Mouse (Mus musculus): ENCODE results near the gene Gm40460. TPM values are rescaled to one million over a fixed set of nuclear protein-coding genes. Genes with fewer than 3 reads are reported as not detected.

Gene Gm40460
- polyA plus RNA-seq (2012; rRNA removed; ENCODE audit: low replicate concordance) = not detected in 2 replicates

DNA sequence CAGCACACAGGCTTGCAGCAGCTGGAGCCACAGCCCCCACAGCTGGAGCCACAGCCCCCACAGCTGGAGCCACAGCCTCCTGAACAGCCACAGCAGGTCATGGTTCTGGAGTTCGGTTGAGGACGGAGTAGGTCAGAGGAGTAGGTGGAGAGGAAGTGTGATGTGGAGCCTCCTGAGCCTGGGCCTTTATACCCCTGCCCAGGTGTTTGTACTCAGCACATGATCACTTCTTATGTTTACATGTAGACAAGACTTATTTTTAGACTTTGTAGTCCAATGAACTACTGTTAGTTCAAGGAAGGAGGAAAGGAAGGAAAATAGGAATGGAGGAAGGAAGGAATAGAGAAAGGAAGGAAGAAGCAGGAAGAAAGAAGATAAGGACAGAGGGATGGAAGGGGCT is at the start of gene Gm40460:
Gm40460 (minus strand) TSS at position 101 of the 400 bp plus-strand sequence.

DNA sequence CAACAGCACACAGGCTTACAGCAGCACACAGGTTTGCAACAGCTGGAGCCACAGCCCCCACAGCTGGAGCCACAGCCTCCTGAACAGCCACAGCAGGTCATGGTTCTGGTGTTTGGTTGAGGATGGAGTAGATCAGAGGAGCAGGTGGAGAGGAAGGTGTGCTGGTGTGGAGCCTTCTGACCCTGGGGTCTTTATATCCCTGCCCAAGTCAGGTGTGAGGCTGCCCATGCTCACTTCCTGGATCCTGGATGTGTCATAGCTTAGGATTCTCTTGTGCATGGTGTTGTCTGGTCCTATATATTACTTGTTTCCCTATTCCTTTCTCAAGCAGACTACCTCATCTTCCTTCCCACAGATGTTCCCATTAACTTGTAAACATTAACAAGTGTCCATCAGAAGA is 33.4 kb upstream of the Gm40460 start, which contains the start of gene Gm4559:
Gm4559 (minus strand) TSS at position 101 of the 400 bp plus-strand sequence.

GRCm38 (mm10) chr7:142258254-142258653 is 17.4 kb upstream of the Gm40460 start, which contains the start of gene Gm2431:
Gene Gm2431, minus strand, starts transcription at chr7:142258354.

DNA sequence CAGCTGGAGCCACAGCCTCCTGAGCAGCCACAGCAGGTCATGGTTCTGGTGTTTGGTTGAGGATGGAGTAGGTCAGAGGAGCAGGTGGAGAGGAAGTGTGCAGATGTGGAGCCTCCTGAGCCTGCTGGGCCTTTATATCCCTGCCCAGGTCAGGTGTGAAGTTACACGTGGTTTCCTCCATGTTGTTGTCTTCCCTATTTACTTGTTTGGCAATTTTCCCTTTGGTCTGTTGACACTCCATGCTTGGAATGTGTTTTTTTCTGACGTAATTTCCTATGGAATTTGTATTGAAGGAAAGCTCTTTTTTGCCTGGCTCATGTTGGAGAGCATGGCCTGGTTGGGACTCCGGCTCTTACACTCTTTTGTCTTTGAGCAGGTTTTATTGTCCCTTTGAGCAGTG is 11.0 kb downstream of the Gm40460 start, which contains the start of gene Krtap5-5:
Krtap5-5 (minus strand) TSS at position 101 of the 400 bp plus-strand sequence.

GRCm38 (mm10) chr7:142211559-142211958 is 29.3 kb downstream of the Gm40460 start, which contains the start of gene Gm7579:
Gene Gm7579, plus strand, starts transcription at chr7:142211859.

GRCm38 (mm10) chr7:142201064-142201463 is 39.8 kb downstream of the Gm40460 start, which contains the start of gene Krtap5-3:
Gene Krtap5-3, plus strand, starts transcription at chr7:142201364.

Other genes with a start within 250 kb of the Gm40460 start
- gene Mob2, start 180.0 kb downstream of the Gm40460 start, polyA plus RNA-seq (2012; rRNA removed; ENCODE audit: low replicate concordance) = 30.2 and 35.8 TPM in 2 replicates
- 11.0 and 11.1 TPM in 2 replicates for gene Dusp8, start 145.2 kb downstream of the Gm40460 start, polyA plus RNA-seq (2012; rRNA removed; ENCODE audit: low replicate concordance)
- not detected in 2 replicates for gene Gm45618, start 120.3 kb downstream of the Gm40460 start, polyA plus RNA-seq (2012; rRNA removed; ENCODE audit: low replicate concordance)
- gene Gm39115, start 105.0 kb downstream of the Gm40460 start, polyA plus RNA-seq (2012; rRNA removed; ENCODE audit: low replicate concordance) = not detected in 2 replicates
- gene Gm45337, start 96.5 kb downstream of the Gm40460 start, polyA plus RNA-seq (2012; rRNA removed; ENCODE audit: low replicate concordance) = not detected in 2 replicates
- gene Gm29735, start 84.0 kb downstream of the Gm40460 start, polyA plus RNA-seq (2012; rRNA removed; ENCODE audit: low replicate concordance) = 0.33 TPM in 1 of 2 replicates, not detected in the other
- gene Gm4553, start 75.3 kb downstream of the Gm40460 start, polyA plus RNA-seq (2012; rRNA removed; ENCODE audit: low replicate concordance) = not detected in 2 replicates
- not detected in 2 replicates for gene Krtap5-2, start 65.1 kb downstream of the Gm40460 start, polyA plus RNA-seq (2012; rRNA removed; ENCODE audit: low replicate concordance)
- gene Gm10153, start 50.7 kb downstream of the Gm40460 start, polyA plus RNA-seq (2012; rRNA removed; ENCODE audit: low replicate concordance) = not detected in 2 replicates
- gene Krtap5-3, start 39.7 kb downstream of the Gm40460 start, polyA plus RNA-seq (2012; rRNA removed; ENCODE audit: low replicate concordance) = 0.14 TPM in 1 of 2 replicates, not detected in the other
- gene Gm7579, start 29.2 kb downstream of the Gm40460 start, polyA plus RNA-seq (2012; rRNA removed; ENCODE audit: low replicate concordance) = not detected in 2 replicates
- gene Krtap5-5, start 11.1 kb downstream of the Gm40460 start, polyA plus RNA-seq (2012; rRNA removed; ENCODE audit: low replicate concordance) = 2.1 TPM in 1 of 2 replicates, not detected in the other
- gene Gm2431, start 17.3 kb upstream of the Gm40460 start, polyA plus RNA-seq (2012; rRNA removed; ENCODE audit: low replicate concordance) = not detected in 2 replicates
- gene Gm4559, start 33.3 kb upstream of the Gm40460 start, polyA plus RNA-seq (2012; rRNA removed; ENCODE audit: low replicate concordance) = not detected in 2 replicates
- gene Krtap5-1, start 56.0 kb upstream of the Gm40460 start, polyA plus RNA-seq (2012; rRNA removed; ENCODE audit: low replicate concordance) = not detected in 2 replicates
- gene Krtap5-4, start 62.5 kb upstream of the Gm40460 start, polyA plus RNA-seq (2012; rRNA removed; ENCODE audit: low replicate concordance) = not detected in 2 replicates
- 2.2 and 4.4 TPM in 2 replicates for gene Ifitm10, start 132.7 kb upstream of the Gm40460 start, polyA plus RNA-seq (2012; rRNA removed; ENCODE audit: low replicate concordance)
- gene Gm49369, start 141.6 kb upstream of the Gm40460 start, polyA plus RNA-seq (2012; rRNA removed; ENCODE audit: low replicate concordance) = not detected in 2 replicates
- gene Ctsd, start 147.0 kb upstream of the Gm40460 start, polyA plus RNA-seq (2012; rRNA removed; ENCODE audit: low replicate concordance) = 219 and 317 TPM in 2 replicates
- gene Syt8, start 193.8 kb upstream of the Gm40460 start, polyA plus RNA-seq (2012; rRNA removed; ENCODE audit: low replicate concordance) = 1.8 and 119 TPM in 2 replicates
- gene Tnni2, start 200.7 kb upstream of the Gm40460 start, polyA plus RNA-seq (2012; rRNA removed; ENCODE audit: low replicate concordance) = 0.20 and 1.7 TPM in 2 replicates
- 33.4 and 47.1 TPM in 2 replicates for gene Lsp1, start 219.7 kb upstream of the Gm40460 start, polyA plus RNA-seq (2012; rRNA removed; ENCODE audit: low replicate concordance)

Measured in duodenum, adult 2 months (tissue).